ENCODE assay signal across 13 mouse cellular contexts in the genomic region with DNA sequence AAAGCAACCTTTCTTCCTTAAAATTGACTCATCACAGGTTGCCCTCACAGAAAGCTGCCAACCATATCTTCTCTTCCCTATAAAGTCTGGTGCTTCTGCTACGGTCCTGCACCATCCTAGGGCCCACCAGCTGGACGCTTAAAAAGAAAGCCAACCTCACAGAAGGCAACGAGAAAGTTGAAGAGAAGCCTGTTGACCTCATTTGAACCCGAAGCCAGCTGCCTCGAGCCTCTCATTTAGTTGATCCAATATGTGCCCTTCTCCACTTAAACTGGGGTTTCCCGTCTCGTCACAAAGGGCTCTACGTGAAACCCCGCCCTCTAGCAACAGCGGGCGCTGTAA. TPM values are rescaled to one million over a fixed set of nuclear protein-coding genes. Genes with fewer than 3 reads are reported as not detected.
DNase-seq lines count a peak whose midpoint lies in the region; ATAC-seq and TF ChIP-seq lines count a peak whose summit lies in the region.
"Had no signal": no experiment of that assay in that cellular context is flagged by ENCODE, and none has a peak within 500 bp of the region (broad histone marks: within the 10 kb centered on the region; RNA-seq: fewer than 3 reads in every experiment).

No protein-coding gene starts in this region.

- no peaks in the 10 kb centered on the region for H3K36me3 ChIP-seq in kidney, embryonic 16.5 days (ENCODE audit: insufficient read depth, low read length)
- H3K36me3 ChIP-seq in embryonic facial prominence, embryonic 10.5 days (replicated peaks), result no peaks in the 10 kb centered on the region
- no peaks in the 10 kb centered on the region for H3K36me3 ChIP-seq in limb, embryonic 12.5 days
- no peaks in the 10 kb centered on the region for H3K36me3 ChIP-seq in midbrain, embryonic 16.5 days (ENCODE audit: control insufficient read depth, insufficient read depth, low read length)
- H3K36me3 ChIP-seq: forebrain, embryonic 15.5 days; G1E had no signal

- ATAC-seq in kidney, embryonic 16.5 days (ENCODE audit: low FRiP score, low TSS enrichment), result no peak
- ATAC-seq in limb, embryonic 12.5 days (ENCODE audit: insufficient number of reproducible peaks, insufficient read depth, low FRiP score, low TSS enrichment, low read depth), result no peak
- ATAC-seq in midbrain, embryonic 16.5 days, result no peak
- ATAC-seq: forebrain, embryonic 15.5 days had no signal

- H3K4me1 ChIP-seq in kidney, embryonic 16.5 days (ENCODE audit: insufficient read depth, low read length), result peaks cover 58% of the 10 kb centered on the region
- H3K4me1 ChIP-seq in embryonic facial prominence, embryonic 10.5 days, result peaks cover 50% of the 10 kb centered on the region
- H3K4me1 ChIP-seq in limb, embryonic 12.5 days (replicated peaks), result peaks cover 69% of the 10 kb centered on the region
- H3K4me1 ChIP-seq in midbrain, embryonic 16.5 days (ENCODE audit: control insufficient read depth, insufficient read depth, low read length), result no peaks in the 10 kb centered on the region; the same call in 1 of the 2 replicates

- intact Hi-C loops in gastrocnemius, adult 2 months (cut with DNase I), result no loop called here

- TF ChIP-seq CTCF in gastrocnemius, adult 2 months (IDR thresholded peaks at IDR 0.05), result no peak

- DNase-seq in gastrocnemius, adult 2 months, result no peak
- DNase-seq in gastrocnemius, adult 18-20 months (ENCODE audit: low spot score), result no peak
- no peak for DNase-seq in kidney, postnatal 14 days
- no peak for DNase-seq in embryonic facial prominence, embryonic 10.5 days (ENCODE audit: low spot score)
- no peak for DNase-seq in embryo, embryonic 9.5 days (ENCODE audit: extremely low spot score)
- DNase-seq: adrenal gland, postnatal 36 days; right cerebral cortex, postnatal 4 days had no signal

- 85% methylated on average over 11 of the region's 11 CpGs for WGBS in kidney, embryonic 16.5 days
- WGBS in embryonic facial prominence, embryonic 10.5 days, result 81% methylated on average over 11 of the region's 11 CpGs
- 81% methylated on average over 11 of the region's 11 CpGs for WGBS in limb, embryonic 12.5 days
- 90% methylated on average over 11 of the region's 11 CpGs for WGBS in midbrain, embryonic 16.5 days

- H3K27me3 ChIP-seq in kidney, embryonic 16.5 days (ENCODE audit: insufficient read depth, low read length), result no peaks in the 10 kb centered on the region
- H3K27me3 ChIP-seq in embryonic facial prominence, embryonic 10.5 days (replicated peaks; ENCODE audit: low read depth, poor library complexity, severe bottlenecking), result no peaks in the 10 kb centered on the region
- H3K27me3 ChIP-seq in limb, embryonic 12.5 days, result no peaks in the 10 kb centered on the region
- H3K27me3 ChIP-seq in midbrain, embryonic 16.5 days (ENCODE audit: control insufficient read depth, insufficient read depth, low read depth, low read length), result no peaks in the 10 kb centered on the region
- H3K27me3 ChIP-seq: forebrain, embryonic 15.5 days had no signal

- H3K4me2 ChIP-seq in kidney, embryonic 16.5 days (replicated peaks; ENCODE audit: low read depth, low read length), result no peak overlapping the region
- no peak overlapping the region for H3K4me2 ChIP-seq in limb, embryonic 12.5 days
- H3K4me2 ChIP-seq in midbrain, embryonic 16.5 days (ENCODE audit: low read length), result no peak overlapping the region
- H3K4me2 ChIP-seq: forebrain, embryonic 15.5 days had no signal

- H3K27ac ChIP-seq in gastrocnemius, adult 2 months, result peak overlapping the region; percentile 70
- peak overlapping the region; percentile 66 for H3K27ac ChIP-seq in kidney, embryonic 16.5 days (ENCODE audit: low read length)
- H3K27ac ChIP-seq in embryonic facial prominence, embryonic 10.5 days (replicated peaks), result peak overlapping the region; percentile 53; the same call in 1 of the 2 replicates
- H3K27ac ChIP-seq in limb, embryonic 12.5 days, result peak overlapping the region; percentile 53
- H3K27ac ChIP-seq in midbrain, embryonic 16.5 days (ENCODE audit: low read length), result no peak overlapping the region
- H3K27ac ChIP-seq: forebrain, embryonic 15.5 days; liver, embryonic 14.5 days had no signal

- peak overlapping the region; percentile 58 for H3K4me3 ChIP-seq in gastrocnemius, adult 2 months
- H3K4me3 ChIP-seq in kidney, embryonic 16.5 days (ENCODE audit: low read length), result no peak overlapping the region
- no peak overlapping the region for H3K4me3 ChIP-seq in embryonic facial prominence, embryonic 10.5 days
- H3K4me3 ChIP-seq in limb, embryonic 12.5 days (replicated peaks), result no peak overlapping the region
- no peak overlapping the region for H3K4me3 ChIP-seq in midbrain, embryonic 16.5 days (ENCODE audit: low read depth, low read length)
- H3K4me3 ChIP-seq: forebrain, embryonic 15.5 days had no signal

- no peak overlapping the region for H3K9ac ChIP-seq in kidney, embryonic 16.5 days (replicated peaks; ENCODE audit: low read length)
- no peak overlapping the region for H3K9ac ChIP-seq in limb, embryonic 12.5 days (replicated peaks)
- H3K9ac ChIP-seq in midbrain, embryonic 16.5 days (ENCODE audit: low read depth, low read length), result no peak overlapping the region
- H3K9ac ChIP-seq: forebrain, embryonic 15.5 days; liver, embryonic 14.5 days had no signal

- H3K9me3 ChIP-seq in kidney, embryonic 16.5 days (ENCODE audit: low read length), result no peaks in the 10 kb centered on the region
- H3K9me3 ChIP-seq in embryonic facial prominence, embryonic 10.5 days, result no peaks in the 10 kb centered on the region
- no peaks in the 10 kb centered on the region; the same call in 1 of the 2 replicates for H3K9me3 ChIP-seq in limb, embryonic 12.5 days
- no peaks in the 10 kb centered on the region for H3K9me3 ChIP-seq in midbrain, embryonic 16.5 days (replicated peaks; ENCODE audit: control insufficient read depth, low read length, poor library complexity, severe bottlenecking)
- H3K9me3 ChIP-seq: forebrain, embryonic 15.5 days had no signal

RNA-seq across cellular contexts. Expression of gene Xpnpep1, which starts 35.9 kb away (rescaled TPM):
- total RNA-seq in gastrocnemius, adult 2 months (2021), result 10 to 100 TPM; 41.9 to 48.9 TPM
- 10 to 100 TPM; 34.3 to 40.9 TPM for total RNA-seq in gastrocnemius, adult 18-20 months (2021)
- 166 and 167 TPM in 2 replicates for polyA plus RNA-seq in kidney, embryonic 16.5 days (2015; fragmentation: Nextera tagmentation; extraction: Ambion mirVana)
- 158 and 159 TPM in 2 replicates for polyA plus RNA-seq in embryonic facial prominence, embryonic 10.5 days (2016; fragmentation: Nextera tagmentation; extraction: Ambion mirVana)
- 146 and 150 TPM in 2 replicates for polyA plus RNA-seq in limb, embryonic 12.5 days (2016; fragmentation: Nextera tagmentation; extraction: Ambion mirVana)
- 114 and 132 TPM in 2 replicates for polyA plus RNA-seq in midbrain, embryonic 16.5 days (2015; fragmentation: Nextera tagmentation; extraction: Ambion mirVana)
